Mouse (Mus musculus) heart, embryonic 16.5 days (tissue): ENCODE measurements around the gene Snd1. TPM values are rescaled to one million over a fixed set of nuclear protein-coding genes. Genes with fewer than 3 reads are reported as not detected.

Experiments
- ATAC-seq: fragments of 200-750 bp; cut with Nextera tagmentation; replicated peaks from 2 replicates; pipeline ENCODE4 v1.8.0; 2017; ENCODE audit warnings: moderate number of reproducible peaks; ENCODE audit not compliant: insufficient read depth, low FRiP score; ENCODE audit errors: extremely low read depth
- H3K27ac ChIP-seq: fragments of 300-500 bp; sonication (generic); 2 replicates; pipeline ENCODE4 v1.5.1; 2014; ENCODE audit warnings: mild to moderate bottlenecking, low read length, control low read depth, moderate library complexity
- H3K27me3 ChIP-seq: fragments of 300-500 bp; sonication (generic); 2 replicates; pipeline ENCODE4 v1.6.1; 2014; ENCODE audit warnings: low read length, mixed read lengths; ENCODE audit not compliant: control insufficient read depth, insufficient read depth
- H3K36me3 ChIP-seq: fragments of 300-500 bp; sonication (generic); 2 replicates; pipeline ENCODE4 v1.6.1; 2014; ENCODE audit not compliant: control insufficient read depth, insufficient read depth
- H3K4me1 ChIP-seq: fragments of 300-500 bp; sonication (generic); 2 replicates; pipeline ENCODE4 v1.6.1; 2014; ENCODE audit warnings: low read length, mixed read lengths; ENCODE audit not compliant: control insufficient read depth, insufficient read depth
- H3K4me2 ChIP-seq: fragments of 300-500 bp; sonication (generic); 2 replicates; pipeline ENCODE4 v1.6.1; 2014; ENCODE audit warnings: low read depth, mild to moderate bottlenecking, control low read depth, low read length
- H3K4me3 ChIP-seq: fragments of 300-500 bp; sonication (generic); 2 replicates; pipeline ENCODE4 v1.5.1; 2014; ENCODE audit warnings: mild to moderate bottlenecking, control low read depth, low read length
- H3K9ac ChIP-seq: fragments of 300-500 bp; sonication (generic); 2 replicates; pipeline ENCODE4 v1.6.1; 2014; ENCODE audit warnings: low read length, control low read depth
- H3K9me3 ChIP-seq: fragments of 300-500 bp; sonication (generic); replicated peaks from 2 replicates; pipeline ENCODE4 v1.6.1; 2016; ENCODE audit warnings: low read length; ENCODE audit not compliant: control insufficient read depth
- WGBS: fragments of 180-500 bp; shearing (Covaris S2); extraction: QIAGEN DNeasy Blood & Tissue Kit; methylation state at CpG from one replicate; pipeline ENCODE4 v1.1.7; 2014; 5-methylcytosine and 5-hydroxymethylcytosine counted together
- polyA plus RNA-seq: library from polyadenylated mRNA; unstranded; fragments of >200 nt; fragmentation: Nextera tagmentation; extraction: Ambion mirVana; gene quantifications from 2 replicates; pipeline ENCODE4 v1.2.1, GENCODE M21; 2015

Snd1 gene
- polyA plus RNA-seq, 1 experiment from 2014 or later = 81.8 TPM

DNA sequence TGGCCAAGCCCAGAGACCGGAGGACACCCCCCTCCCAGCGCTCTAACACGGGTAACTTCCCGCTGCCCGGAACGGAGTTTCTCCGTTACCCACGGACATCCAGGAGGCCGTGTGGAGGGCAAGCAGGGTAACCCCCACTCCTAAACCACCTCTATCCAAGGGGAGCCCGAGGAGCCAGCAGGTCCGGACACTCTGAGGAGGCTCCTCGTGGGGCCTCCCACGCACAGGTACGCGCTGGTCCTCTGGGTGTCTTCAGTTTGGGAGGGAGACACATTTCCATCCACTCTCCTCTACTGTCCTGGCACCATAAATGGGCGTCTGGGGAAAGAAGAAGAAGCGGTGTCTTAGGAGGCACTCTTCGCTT lies 506.6 kb downstream of the Snd1 start:
- H3K4me3 ChIP-seq = peak overlapping the region; percentile 59
- WGBS = 9% methylated on average over 18 of the region's 18 CpGs
- H3K27me3 ChIP-seq = peaks cover 29% of the 10 kb centered on the region
- no peak for ATAC-seq
- H3K9ac ChIP-seq = no peak overlapping the region
- no peaks in the 10 kb centered on the region for H3K36me3 ChIP-seq
- peak overlapping the region; percentile 90 for H3K4me2 ChIP-seq
- no peaks in the 10 kb centered on the region for H3K9me3 ChIP-seq
- no peak overlapping the region for H3K27ac ChIP-seq
- peaks cover 13% of the 10 kb centered on the region for H3K4me1 ChIP-seq

DNA sequence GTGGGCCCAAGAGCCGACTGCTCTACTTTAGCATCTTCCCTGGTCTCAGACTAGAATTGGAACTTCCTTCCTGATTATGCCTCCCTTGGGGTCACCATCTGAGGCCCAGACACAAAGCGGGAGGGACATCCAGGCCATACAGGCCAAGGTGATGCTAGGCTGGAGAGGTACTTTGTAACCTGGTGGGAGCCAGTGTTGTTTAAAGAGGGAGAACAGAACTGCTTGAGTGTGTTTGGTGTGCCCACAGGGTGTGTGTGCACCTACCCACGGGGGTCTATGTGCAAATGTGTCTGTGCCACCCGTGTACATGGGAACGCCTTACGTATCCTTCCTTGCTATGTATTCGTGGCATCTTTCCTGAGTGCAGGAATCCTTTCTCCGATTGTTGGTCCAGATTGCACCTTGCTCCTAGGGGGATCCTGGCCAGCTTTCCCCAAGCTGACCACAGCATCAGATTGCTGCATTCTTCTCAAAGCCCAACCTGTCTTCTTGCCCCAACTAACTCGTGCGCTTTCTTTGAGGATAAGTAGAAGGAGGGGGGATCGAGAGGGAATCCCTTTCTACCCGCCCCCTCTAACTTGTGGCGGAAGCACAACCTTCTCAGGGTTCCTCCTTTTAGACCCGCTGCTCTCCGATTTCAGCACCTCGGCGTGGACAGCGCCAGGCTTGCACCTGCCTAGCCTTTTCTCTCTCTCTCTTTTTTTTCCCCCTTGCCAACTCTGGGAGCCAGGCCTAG lies 507.2 kb downstream of the Snd1 start:
- peaks cover 13% of the 10 kb centered on the region for H3K4me1 ChIP-seq
- no peak overlapping the region for H3K27ac ChIP-seq
- 14% methylated on average over 18 of the region's 18 CpGs for WGBS
- no peaks in the 10 kb centered on the region for H3K36me3 ChIP-seq
- no peak overlapping the region for H3K4me2 ChIP-seq
- no peak overlapping the region for H3K9ac ChIP-seq
- peaks cover 29% of the 10 kb centered on the region for H3K27me3 ChIP-seq
- H3K4me3 ChIP-seq = no peak overlapping the region
- H3K9me3 ChIP-seq = no peaks in the 10 kb centered on the region
- ATAC-seq = no peak

DNA sequence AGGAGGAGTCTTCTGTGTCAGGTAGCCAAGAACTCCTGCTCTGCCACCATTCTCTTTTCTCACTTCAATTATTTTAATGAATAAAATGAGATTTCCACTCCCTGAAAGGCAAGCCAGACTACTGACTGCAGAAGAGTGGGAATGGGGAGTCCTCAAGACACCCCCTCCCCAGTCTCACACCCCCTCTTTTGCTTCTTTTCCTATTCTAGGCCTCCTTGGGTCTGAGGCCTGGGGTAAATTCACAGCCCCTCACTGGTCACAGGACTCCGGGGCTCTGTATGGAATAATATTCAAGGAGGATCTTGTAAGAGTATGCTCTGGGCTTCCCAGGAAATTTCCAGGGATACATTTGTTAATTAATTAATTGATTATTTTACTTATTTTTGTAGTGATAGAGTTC lies 507.9 kb downstream of the Snd1 start:
- H3K27me3 ChIP-seq = peaks cover 29% of the 10 kb centered on the region
- H3K4me2 ChIP-seq = no peak overlapping the region
- no peak overlapping the region for H3K4me3 ChIP-seq
- H3K9me3 ChIP-seq = no peaks in the 10 kb centered on the region
- H3K4me1 ChIP-seq = peaks cover 13% of the 10 kb centered on the region
- no peak overlapping the region for H3K9ac ChIP-seq
- no peak overlapping the region for H3K27ac ChIP-seq
- WGBS = 68% methylated on average over 1 of the region's 1 CpGs
- ATAC-seq = no peak
- no peaks in the 10 kb centered on the region for H3K36me3 ChIP-seq

Other genes starting within 250 kb of the Snd1 start
- 11.7 and 12.7 TPM in 2 replicates for gene Zfp800, start 77.1 kb upstream of the Snd1 start, polyA plus RNA-seq
- 231 and 247 TPM in 2 replicates for gene Arf5, start 51.6 kb upstream of the Snd1 start, polyA plus RNA-seq
- gene Fscn3, start 47.4 kb upstream of the Snd1 start, polyA plus RNA-seq = not detected in 2 replicates
- 6.3 and 7.4 TPM in 2 replicates for gene Gcc1, start 46.7 kb upstream of the Snd1 start, polyA plus RNA-seq
- gene Pax4, start 25.8 kb upstream of the Snd1 start, polyA plus RNA-seq = not detected in 2 replicates